Mouse (Mus musculus) CD4-positive naive resting alpha-beta T cell, adult 57 days (primary cell): Measurements from ENCODE around the gene Prg2. TPM values are rescaled to one million over a fixed set of nuclear protein-coding genes. Genes with fewer than 3 reads are reported as not detected.

Source experiments
- total RNA-seq: library from RNA; stranded (reverse); gene quantifications from one replicate; pipeline ENCODE4 v1.2.4, GENCODE M21; 2023

Prg2 gene
- total RNA-seq: not detected

DNA sequence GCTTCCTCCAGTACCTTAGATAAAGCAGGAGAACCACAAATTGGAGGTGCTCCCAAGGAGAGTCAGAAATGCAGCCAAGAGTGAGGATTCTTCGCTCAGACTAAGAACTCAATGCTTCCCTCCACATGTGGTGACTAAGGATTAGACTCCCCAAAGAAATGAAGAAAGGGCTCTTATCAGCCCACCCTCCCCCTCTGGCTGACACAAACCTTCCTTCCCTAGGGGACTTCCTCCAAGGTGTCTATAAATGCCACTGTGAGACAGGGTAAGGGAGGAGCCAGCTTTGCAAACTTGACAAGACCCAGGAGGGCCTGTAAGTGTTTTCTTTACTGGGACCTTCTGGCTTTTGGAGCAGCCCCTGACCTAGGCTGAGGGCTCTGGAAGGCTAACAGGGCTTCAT is at the start of gene Prg2:
Prg2 (plus strand) TSS at position 274 of the 400 bp plus-strand sequence.

DNA sequence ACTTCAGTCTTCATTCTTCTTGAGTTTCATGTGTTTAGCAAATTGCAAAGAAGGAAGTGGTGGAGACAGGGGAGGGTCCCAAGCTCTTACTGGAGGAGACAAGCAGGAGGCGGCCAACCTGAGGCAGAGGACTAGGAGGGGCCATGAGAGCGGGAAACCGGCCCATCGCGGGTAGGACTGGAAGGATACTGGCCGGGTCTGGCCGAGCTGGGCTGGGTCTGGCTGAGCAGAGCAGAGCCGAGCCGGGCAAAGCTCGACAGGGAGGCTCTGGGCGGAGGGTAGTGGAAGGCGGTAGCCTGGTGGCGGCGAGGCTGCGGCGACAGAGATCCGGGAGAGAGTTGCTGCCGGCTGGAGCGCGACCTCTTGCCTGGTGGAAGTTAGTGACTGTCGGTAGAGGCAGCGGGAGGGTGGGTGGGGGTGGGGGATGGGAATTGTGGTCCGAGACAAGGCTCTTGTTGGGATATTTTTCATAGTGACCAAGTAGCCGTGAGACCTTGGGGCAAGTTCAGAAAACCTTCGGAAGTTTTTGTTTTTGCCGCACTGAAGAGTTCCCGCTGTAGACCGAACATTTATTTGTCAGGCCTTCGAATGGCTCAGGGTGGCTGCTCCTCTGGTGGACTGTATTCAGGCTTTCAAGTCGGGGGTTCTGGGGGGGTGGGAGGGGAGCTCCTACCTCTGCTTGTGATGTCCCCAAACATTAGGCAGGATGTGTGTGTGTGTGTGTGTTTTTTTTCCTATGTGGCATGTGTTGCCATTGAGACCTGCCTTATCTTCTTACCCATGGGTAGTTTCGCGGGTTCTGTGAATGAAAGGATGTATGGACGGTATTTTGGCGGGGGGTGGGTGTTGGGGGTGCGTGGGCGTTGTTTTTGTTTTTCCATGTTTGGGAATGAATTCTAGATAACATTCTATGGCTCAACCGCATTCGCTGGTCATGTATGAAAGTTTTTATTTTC is 43.5 kb upstream of the Prg2 start, which contains the start of gene Slc43a3:
Slc43a3 (plus strand) TSS at position 106 of the 956 bp plus-strand sequence.

DNA sequence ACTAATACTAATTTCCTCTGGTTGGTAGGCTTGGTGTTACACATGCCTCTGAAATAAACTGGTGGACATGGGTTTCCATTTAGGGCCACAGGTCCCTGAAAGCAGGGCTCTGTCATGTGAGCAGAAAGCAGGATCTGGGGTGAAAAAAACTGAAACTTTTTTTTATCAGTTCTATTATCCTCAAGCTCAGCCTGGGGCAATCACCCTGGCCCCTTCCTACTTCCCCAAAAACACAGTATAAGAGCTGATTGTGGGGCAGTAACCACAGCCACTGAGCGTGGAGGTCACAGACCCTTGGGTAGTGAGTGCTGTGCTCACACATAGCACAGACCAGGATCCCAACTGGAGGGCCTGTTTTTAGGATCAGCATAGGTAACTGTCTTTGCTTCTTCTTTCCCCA is 7.7 kb downstream of the Prg2 start, which contains the start of gene Prg3:
Prg3 (plus strand) TSS at position 286 of the 400 bp plus-strand sequence.

Other genes with a start within 250 kb of the Prg2 start
- 0.56 TPM for gene Ypel4, start 246.4 kb upstream of the Prg2 start, total RNA-seq
- gene Gm19426, start 236.8 kb upstream of the Prg2 start, total RNA-seq: not detected
- 4.0 TPM for gene Serping1, start 205.0 kb upstream of the Prg2 start, total RNA-seq
- gene Ube2l6, start 181.6 kb upstream of the Prg2 start, total RNA-seq: 3.6 TPM
- not detected for gene Smtnl1, start 157.8 kb upstream of the Prg2 start, total RNA-seq
- 14.8 TPM for gene Timm10, start 153.5 kb upstream of the Prg2 start, total RNA-seq
- gene Slc43a1, start 141.6 kb upstream of the Prg2 start, total RNA-seq: 0.35 TPM
- gene Rtn4rl2, start 93.8 kb upstream of the Prg2 start, total RNA-seq: not detected
- gene Slc43a3, start 43.9 kb upstream of the Prg2 start, total RNA-seq: 5.1 TPM
- gene Prg3, start 7.8 kb downstream of the Prg2 start, total RNA-seq: not detected
- 169 TPM for gene Ssrp1, start 56.8 kb downstream of the Prg2 start, total RNA-seq
- 0.33 TPM for gene P2rx3, start 57.0 kb downstream of the Prg2 start, total RNA-seq
- 34.3 TPM for gene Tnks1bp1, start 67.6 kb downstream of the Prg2 start, total RNA-seq
- gene Aplnr, start 155.8 kb downstream of the Prg2 start, total RNA-seq: not detected
- gene Lrrc55, start 216.7 kb downstream of the Prg2 start, total RNA-seq: not detected